Mouse (Mus musculus) left cerebral cortex, postnatal 25 days (tissue): ENCODE measurements around the gene Cars2. TPM values are rescaled to one million over a fixed set of nuclear protein-coding genes. Genes with fewer than 3 reads are reported as not detected.
"Not testable (repeated sequence)": the region's sequence is repeated elsewhere in the genome, so short reads cannot be mapped to it uniquely, and the experiment has no call there.

ENCODE experiments used
- DNase-seq, 2 experiments: peaks; one replicate each; pipeline ENCODE4 v3.0.0; 2022; ENCODE audit warnings: low spot score in 2 of 2, mixed read lengths in 1 of 2
- intact Hi-C: fragments of 180-260 bp; cut with DNase I; formaldehyde crosslinking; loops from one replicate; pipeline ENCODE4 v1.15.1; 2025
- total RNA-seq, 2 experiments: library from RNA; stranded (reverse); gene quantifications; 2 replicates each; pipeline ENCODE4 v1.2.3; 2021

Cars2 gene
- 10 to 100 TPM; 19.2 to 19.6 TPM for total RNA-seq

GRCm38 (mm10) chr8:11550281-11550948 lies at the start of gene Cars2:
Gene Cars2, minus strand, starts transcription at chr8:11550783.
- intact Hi-C loops, result no loop called here

GRCm38 (mm10) chr8:11593222-11593884 lies 42.8 kb upstream of the Cars2 start:
- intact Hi-C loops, result no loop called here
- no peak for DNase-seq

More at GRCm38 (mm10) chr8:11550281-11550948, at the start of gene Cars2:
- DNase-seq, result peak; percentile 90 to 93

GRCm38 (mm10) chr8:11592296-11592695 lies 41.7 kb upstream of the Cars2 start:
- DNase-seq, result no peak
- intact Hi-C loops, result no loop called here

- no peak for DNase-seq
These were observed 41.3 kb upstream of the Cars2 start for GRCm38 (mm10) chr8:11591837-11592236.

GRCm38 (mm10) chr8:11586374-11586745 lies 35.8 kb upstream of the Cars2 start:
- no peak for DNase-seq
- intact Hi-C loops, result no loop called here

More at GRCm38 (mm10) chr8:11591837-11592236, 41.3 kb upstream of the Cars2 start:
- intact Hi-C loops, result no loop called here

GRCm38 (mm10) chr8:11585513-11586373 lies 35.2 kb upstream of the Cars2 start:
- intact Hi-C loops, result no loop called here
- DNase-seq, result no peak

- intact Hi-C loops, result no loop called here
- DNase-seq, result no peak
These were observed 25.2 kb upstream of the Cars2 start for GRCm38 (mm10) chr8:11575604-11576384.

- DNase-seq, result no peak
- intact Hi-C loops, result no loop called here
These were observed 24.5 kb upstream of the Cars2 start for GRCm38 (mm10) chr8:11574911-11575603.

GRCm38 (mm10) chr8:11572428-11572827 lies 21.8 kb upstream of the Cars2 start:
- intact Hi-C loops, result no loop called here
- DNase-seq, result no peak

- intact Hi-C loops, result no loop called here
- no peak for DNase-seq
These were observed 21.4 kb upstream of the Cars2 start for GRCm38 (mm10) chr8:11571950-11572349.

- intact Hi-C loops, result no loop called here
- DNase-seq, result no peak
These were observed 20.2 kb upstream of the Cars2 start for GRCm38 (mm10) chr8:11570742-11571141.

- no peak for DNase-seq
- intact Hi-C loops, result no loop called here
These were observed 18.9 kb upstream of the Cars2 start for GRCm38 (mm10) chr8:11569260-11570097.

- DNase-seq, intact Hi-C loops: not testable (repeated sequence)
These were observed 17.6 kb upstream of the Cars2 start for GRCm38 (mm10) chr8:11568193-11568592.

GRCm38 (mm10) chr8:11564721-11565120 lies 14.1 kb upstream of the Cars2 start:
- no peak for DNase-seq
- intact Hi-C loops, result no loop called here

- DNase-seq, result no peak
- intact Hi-C loops, result no loop called here
These were observed 13.7 kb upstream of the Cars2 start for GRCm38 (mm10) chr8:11564236-11564635.

- DNase-seq, result no peak
- intact Hi-C loops, result no loop called here
These were observed 9.6 kb upstream of the Cars2 start for GRCm38 (mm10) chr8:11560220-11560619.

- no peak for DNase-seq
- intact Hi-C loops, result loop anchor here (5.0 kb wide), 1 partner anchor 143 kb away; the partner anchor contains the start of gene 1700016D06Rik
These were observed 8.9 kb upstream of the Cars2 start for GRCm38 (mm10) chr8:11559511-11559910.
